Mouse (Mus musculus): ENCODE data around the gene Clpx. TPM values are rescaled to one million over a fixed set of nuclear protein-coding genes. Genes with fewer than 3 reads are reported as not detected.

Clpx gene
- polyA plus RNA-seq, 1 experiment, result 4.0 TPM

- 95% methylated on average over 4 of the region's 4 CpGs for WGBS
- TF ChIP-seq CTCF (IDR thresholded peaks at IDR 0.05; ENCODE audit: extremely low read depth, insufficient read depth, insufficient read length, insufficient replicate concordance) (no peak), POLR2A (IDR thresholded peaks at IDR 0.05; ENCODE audit: low read depth, low read length) (no peak)
- Histone ChIP-seq H3K36me3 (ENCODE audit: control insufficient read depth, insufficient read depth, low read length) (peaks cover 13% of the 10 kb centered on the region), H3K4me3 (ENCODE audit: extremely low read depth, insufficient read depth, insufficient read length) (no peak overlapping the region), H3K4me1 (ENCODE audit: control insufficient read depth, insufficient read depth, insufficient read length) (no peaks in the 10 kb centered on the region), H3K27ac (ENCODE audit: insufficient read depth, low read length) (no peak overlapping the region), H3K27me3 (ENCODE audit: control insufficient read depth, insufficient read depth, low read length) (no peaks in the 10 kb centered on the region)
- no peak for DNase-seq (ENCODE audit: low read depth in 1 of 2, low spot score in 2 of 2)
These were observed 8.4 kb downstream of the Clpx start for GRCm38 (mm10) chr9:65302327-65302983.

GRCm38 (mm10) chr9:65303586-65303985 is 9.5 kb downstream of the Clpx start:
- TF ChIP-seq CTCF (IDR thresholded peaks at IDR 0.05; ENCODE audit: extremely low read depth, insufficient read depth, insufficient read length, insufficient replicate concordance) (no peak), POLR2A (IDR thresholded peaks at IDR 0.05; ENCODE audit: low read depth, low read length) (no peak)
- Histone ChIP-seq H3K27me3 (ENCODE audit: control insufficient read depth, insufficient read depth, low read length) (no peaks in the 10 kb centered on the region), H3K4me1 (ENCODE audit: control insufficient read depth, insufficient read depth, insufficient read length) (no peaks in the 10 kb centered on the region), H3K27ac (ENCODE audit: insufficient read depth, low read length) (no peak overlapping the region; the same call in 1 of the 2 replicates), H3K4me3 (ENCODE audit: extremely low read depth, insufficient read depth, insufficient read length) (no peak overlapping the region), H3K36me3 (ENCODE audit: control insufficient read depth, insufficient read depth, low read length) (peaks cover 15% of the 10 kb centered on the region)
- WGBS, result 86% methylated on average over 4 of the region's 4 CpGs
- DNase-seq (ENCODE audit: low read depth in 1 of 2, low spot score in 2 of 2), result no peak

GRCm38 (mm10) chr9:65304300-65304699 is 10.2 kb downstream of the Clpx start:
- H3K4me1 ChIP-seq (ENCODE audit: control insufficient read depth, insufficient read depth, insufficient read length), result no peaks in the 10 kb centered on the region
- no peak for DNase-seq (ENCODE audit: low read depth in 1 of 2, low spot score in 2 of 2)
- no peak for TF ChIP-seq POLR2A (IDR thresholded peaks at IDR 0.05; ENCODE audit: low read depth, low read length)
- TF ChIP-seq CTCF (IDR thresholded peaks at IDR 0.05; ENCODE audit: extremely low read depth, insufficient read depth, insufficient read length, insufficient replicate concordance), result no peak
- WGBS, result 91% methylated on average over 4 of the region's 4 CpGs
- H3K27me3 ChIP-seq (ENCODE audit: control insufficient read depth, insufficient read depth, low read length), result no peaks in the 10 kb centered on the region
- H3K36me3 ChIP-seq (ENCODE audit: control insufficient read depth, insufficient read depth, low read length), result peaks cover 17% of the 10 kb centered on the region
- no peak overlapping the region for H3K4me3 ChIP-seq (ENCODE audit: extremely low read depth, insufficient read depth, insufficient read length)
- H3K27ac ChIP-seq (ENCODE audit: insufficient read depth, low read length), result no peak overlapping the region

GRCm38 (mm10) chr9:65306672-65307071 is 12.6 kb downstream of the Clpx start:
- TF ChIP-seq CTCF (IDR thresholded peaks at IDR 0.05; ENCODE audit: extremely low read depth, insufficient read depth, insufficient read length, insufficient replicate concordance) (no peak), POLR2A (IDR thresholded peaks at IDR 0.05; ENCODE audit: low read depth, low read length) (no peak)

GRCm38 (mm10) chr9:65308011-65308410 is 14.0 kb downstream of the Clpx start:
- TF ChIP-seq POLR2A (IDR thresholded peaks at IDR 0.05; ENCODE audit: low read depth, low read length) (no peak), CTCF (IDR thresholded peaks at IDR 0.05; ENCODE audit: extremely low read depth, insufficient read depth, insufficient read length, insufficient replicate concordance) (no peak)
- Histone ChIP-seq H3K27ac (ENCODE audit: insufficient read depth, low read length) (no peak overlapping the region), H3K4me3 (ENCODE audit: extremely low read depth, insufficient read depth, insufficient read length) (no peak overlapping the region), H3K36me3 (ENCODE audit: control insufficient read depth, insufficient read depth, low read length) (peaks cover 17% of the 10 kb centered on the region), H3K27me3 (ENCODE audit: control insufficient read depth, insufficient read depth, low read length) (no peaks in the 10 kb centered on the region), H3K4me1 (ENCODE audit: control insufficient read depth, insufficient read depth, insufficient read length) (no peaks in the 10 kb centered on the region)
- 84% methylated on average over 1 of the region's 1 CpGs for WGBS
- DNase-seq (ENCODE audit: low read depth in 1 of 2, low spot score in 2 of 2), result no peak

More at GRCm38 (mm10) chr9:65306672-65307071, 12.6 kb downstream of the Clpx start:
- Histone ChIP-seq H3K4me3 (ENCODE audit: extremely low read depth, insufficient read depth, insufficient read length) (no peak overlapping the region), H3K4me1 (ENCODE audit: control insufficient read depth, insufficient read depth, insufficient read length) (no peaks in the 10 kb centered on the region), H3K27ac (ENCODE audit: insufficient read depth, low read length) (no peak overlapping the region), H3K36me3 (ENCODE audit: control insufficient read depth, insufficient read depth, low read length) (peaks cover 19% of the 10 kb centered on the region), H3K27me3 (ENCODE audit: control insufficient read depth, insufficient read depth, low read length) (no peaks in the 10 kb centered on the region)
- DNase-seq (ENCODE audit: low read depth in 1 of 2, low spot score in 2 of 2), result no peak
- 95% methylated on average over 2 of the region's 2 CpGs for WGBS

GRCm38 (mm10) chr9:65312669-65313357 is 18.8 kb downstream of the Clpx start:
- 94% methylated on average over 4 of the region's 4 CpGs for WGBS
- Histone ChIP-seq H3K4me1 (ENCODE audit: control insufficient read depth, insufficient read depth, insufficient read length) (no peaks in the 10 kb centered on the region), H3K27me3 (ENCODE audit: control insufficient read depth, insufficient read depth, low read length) (no peaks in the 10 kb centered on the region), H3K27ac (ENCODE audit: insufficient read depth, low read length) (no peak overlapping the region), H3K36me3 (ENCODE audit: control insufficient read depth, insufficient read depth, low read length) (peaks cover 23% of the 10 kb centered on the region), H3K4me3 (ENCODE audit: extremely low read depth, insufficient read depth, insufficient read length) (no peak overlapping the region)
- no peak for DNase-seq (ENCODE audit: low read depth in 1 of 2, low spot score in 2 of 2)
- no peak for TF ChIP-seq CTCF (IDR thresholded peaks at IDR 0.05; ENCODE audit: extremely low read depth, insufficient read depth, insufficient read length, insufficient replicate concordance)
- TF ChIP-seq POLR2A (IDR thresholded peaks at IDR 0.05; ENCODE audit: low read depth, low read length), result no peak

GRCm38 (mm10) chr9:65313846-65314245 is 19.8 kb downstream of the Clpx start:
- no peak for DNase-seq (ENCODE audit: low read depth in 1 of 2, low spot score in 2 of 2)
- TF ChIP-seq POLR2A (IDR thresholded peaks at IDR 0.05; ENCODE audit: low read depth, low read length), result no peak
- no peak for TF ChIP-seq CTCF (IDR thresholded peaks at IDR 0.05; ENCODE audit: extremely low read depth, insufficient read depth, insufficient read length, insufficient replicate concordance)
- peaks cover 21% of the 10 kb centered on the region for H3K36me3 ChIP-seq (ENCODE audit: control insufficient read depth, insufficient read depth, low read length)
- H3K27ac ChIP-seq (ENCODE audit: insufficient read depth, low read length), result no peak overlapping the region
- 90% methylated on average over 1 of the region's 1 CpGs for WGBS
- no peaks in the 10 kb centered on the region for H3K27me3 ChIP-seq (ENCODE audit: control insufficient read depth, insufficient read depth, low read length)
- no peak overlapping the region for H3K4me3 ChIP-seq (ENCODE audit: extremely low read depth, insufficient read depth, insufficient read length)
- H3K4me1 ChIP-seq (ENCODE audit: control insufficient read depth, insufficient read depth, insufficient read length), result no peaks in the 10 kb centered on the region

All from spleen, adult 2 months (tissue).